Comparison of ENCODE assay signal across 14 mouse cellular contexts in genomic region chr9:102351221-102351620, GRCm38 (mm10). TPM values are rescaled to one million over a fixed set of nuclear protein-coding genes. Genes with fewer than 3 reads are reported as not detected.
A peak's percentile ranks its signal among the peaks of the same experiment; 100 is the strongest.
DNase-seq lines count a peak whose midpoint lies in the region; ATAC-seq and TF ChIP-seq lines count a peak whose summit lies in the region.
"Had no signal": no experiment of that assay in that cellular context is flagged by ENCODE, and none has a peak within 500 bp of the region (broad histone marks: within the 10 kb centered on the region; RNA-seq: fewer than 3 reads in every experiment).

No protein-coding gene starts in this region.

- no peaks in the 10 kb centered on the region for H3K9me3 ChIP-seq in hindbrain, embryonic 12.5 days (replicated peaks)
- no peaks in the 10 kb centered on the region for H3K9me3 ChIP-seq in midbrain, embryonic 14.5 days (ENCODE audit: control insufficient read depth, low read length)
- H3K9me3 ChIP-seq: liver, embryonic 15.5 days had no signal

- H3K36me3 ChIP-seq in hindbrain, embryonic 12.5 days = no peaks in the 10 kb centered on the region
- no peaks in the 10 kb centered on the region for H3K36me3 ChIP-seq in midbrain, embryonic 14.5 days (ENCODE audit: control insufficient read depth, insufficient read depth, low read length)
- H3K36me3 ChIP-seq: liver, embryonic 15.5 days had no signal

- peak overlapping the region; percentile 100 for H3K4me2 ChIP-seq in hindbrain, embryonic 12.5 days (replicated peaks)
- H3K4me2 ChIP-seq in midbrain, embryonic 14.5 days (ENCODE audit: low read length) = peak overlapping the region; percentile 63
- H3K4me2 ChIP-seq: liver, embryonic 15.5 days had no signal

- peaks cover 67% of the 10 kb centered on the region for H3K27me3 ChIP-seq in hindbrain, embryonic 12.5 days
- H3K27me3 ChIP-seq in midbrain, embryonic 14.5 days (ENCODE audit: control insufficient read depth, insufficient read depth, low read length) = no peaks in the 10 kb centered on the region; the same call in 1 of the 2 replicates

- H3K9ac ChIP-seq in hindbrain, embryonic 12.5 days = peak overlapping the region; percentile 95; the same call in 1 of the 2 replicates
- peak overlapping the region; percentile 98 for H3K9ac ChIP-seq in midbrain, embryonic 14.5 days (replicated peaks; ENCODE audit: low read length)
- H3K9ac ChIP-seq: liver, embryonic 15.5 days had no signal

- H3K27ac ChIP-seq in cortical plate, adult 2 months (ENCODE audit: insufficient read depth, low read length) = no peak overlapping the region
- H3K27ac ChIP-seq in hindbrain, embryonic 12.5 days = no peak overlapping the region
- peak overlapping the region; percentile 90 for H3K27ac ChIP-seq in midbrain, embryonic 14.5 days (replicated peaks; ENCODE audit: low read depth, low read length)
- H3K27ac ChIP-seq: gastrocnemius, adult 2 months; kidney, postnatal 0 days; liver, embryonic 15.5 days; macrophage had no signal

- no peak for TF ChIP-seq CTCF in cortical plate, adult 2 months (IDR thresholded peaks at IDR 0.05; ENCODE audit: extremely low read depth, insufficient read depth, low read length)

- peak; percentile 31 to 44 for DNase-seq in cerebellum, postnatal 14 days
- DNase-seq in midbrain, embryonic 14.5 days = no peak
- DNase-seq in spleen, postnatal 36 days (ENCODE audit: low spot score in 2 of 2) = no peak
- DNase-seq in lung, postnatal 4 days = no peak
- DNase-seq in frontal cortex, postnatal 10 days (ENCODE audit: low spot score in 2 of 2) = no peak
- DNase-seq: adrenal gland, adult 2 months; embryo, embryonic 11 days; gastrocnemius, adult 2 months; thymus, postnatal 25 days had no signal

- TF ChIP-seq POLR2A in cortical plate, adult 2 months (IDR thresholded peaks at IDR 0.05; ENCODE audit: extremely low read depth, insufficient read depth, low read length) = no peak

- no peaks in the 10 kb centered on the region for H3K4me1 ChIP-seq in cortical plate, adult 2 months (ENCODE audit: control insufficient read depth, insufficient read depth, low read length)
- H3K4me1 ChIP-seq in hindbrain, embryonic 12.5 days = peaks cover 42% of the 10 kb centered on the region
- peaks cover 44% of the 10 kb centered on the region for H3K4me1 ChIP-seq in midbrain, embryonic 14.5 days (ENCODE audit: control insufficient read depth, insufficient read depth, low read length)
- H3K4me1 ChIP-seq: liver, embryonic 15.5 days had no signal

- ATAC-seq in hindbrain, embryonic 12.5 days (ENCODE audit: low FRiP score) = no peak
- no peak for ATAC-seq in midbrain, embryonic 14.5 days (ENCODE audit: low FRiP score, low TSS enrichment)

- peak overlapping the region; percentile 50; the same call in 1 of the 2 replicates for H3K4me3 ChIP-seq in cortical plate, adult 2 months (ENCODE audit: insufficient read depth, low read length)
- peak overlapping the region; percentile 78 for H3K4me3 ChIP-seq in hindbrain, embryonic 12.5 days
- peak overlapping the region; percentile 95 for H3K4me3 ChIP-seq in midbrain, embryonic 14.5 days (replicated peaks; ENCODE audit: low read depth, low read length)
- H3K4me3 ChIP-seq: gastrocnemius, adult 2 months; liver, embryonic 15.5 days had no signal

- 59% methylated on average over 5 of the region's 5 CpGs for WGBS in hindbrain, embryonic 12.5 days
- 47% methylated on average over 5 of the region's 5 CpGs for WGBS in midbrain, embryonic 14.5 days

RNA-seq across cellular contexts. Expression of gene Ephb1, which starts 3.3 kb away (rescaled TPM):
- polyA plus RNA-seq in cortical plate, adult 2 months (2012; rRNA removed) = 28.9 and 30.8 TPM in 2 replicates
- polyA plus RNA-seq in hindbrain, embryonic 12.5 days (2016; fragmentation: Nextera tagmentation; extraction: Ambion mirVana) = 28.1 and 30.2 TPM in 2 replicates
- 93.9 and 96.1 TPM in 2 replicates for polyA plus RNA-seq in midbrain, embryonic 14.5 days (2014; fragmentation: Nextera tagmentation; extraction: Ambion mirVana)
- polyA plus RNA-seq: macrophage had no signal

Comparison
In these comparisons a context has a peak if more than half of its experiments do, and no peak if none do; other contexts are left out.
1. DNase-seq: peak in cerebellum, postnatal 14 days (2 of 2); none in midbrain, embryonic 14.5 days (single experiment), spleen, postnatal 36 days (0 of 2), lung, postnatal 4 days (0 of 2) and frontal cortex, postnatal 10 days (0 of 2).
2. Peak in every context shown above with its lines, with median percentiles within 50 percentile points of each other: H3K4me3 ChIP-seq.